Mouse (Mus musculus) erythroblast, embryonic 14.5 days (primary cell): ENCODE measurements around the gene Prelp.
"Not testable (repeated sequence)": the region's sequence is repeated elsewhere in the genome, so short reads cannot be mapped to it uniquely, and the experiment has no call there.

Source experiments
- GATA1 ChIP-seq: IDR thresholded peaks from 2 replicates; pipeline ENCODE4 v1.6.1; 2012; ENCODE audit warnings: low read length, inconsistent platforms, mixed read lengths
- TAL1 ChIP-seq: IDR thresholded peaks from 3 replicates; pipeline ENCODE4 v1.6.1; 2012; ENCODE audit warnings: low read length, inconsistent platforms, mixed read lengths

DNA sequence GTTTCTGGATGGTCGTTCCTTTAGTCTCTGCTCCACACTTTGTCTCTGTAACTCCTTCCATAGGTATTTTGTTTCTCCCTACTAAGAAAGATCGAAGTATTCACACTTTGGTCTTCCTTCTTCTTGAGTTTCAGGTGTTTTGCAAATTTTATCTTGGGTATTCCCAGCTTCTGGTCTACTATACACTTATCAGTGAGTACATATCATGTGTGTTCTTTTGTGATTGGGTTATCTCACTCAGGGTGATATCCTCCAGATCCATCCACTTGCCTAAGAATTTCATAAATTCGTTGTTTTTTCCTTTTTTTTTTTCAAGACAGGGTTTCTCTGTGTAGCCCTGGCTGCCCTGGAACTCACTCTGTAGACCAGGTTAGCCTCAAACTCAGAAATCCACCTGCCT lies 41.9 kb upstream of the Prelp start:
- not testable (repeated sequence) for TF ChIP-seq TAL1, GATA1
